8 mouse cellular contexts compared by ENCODE assay signal in the genomic region with DNA sequence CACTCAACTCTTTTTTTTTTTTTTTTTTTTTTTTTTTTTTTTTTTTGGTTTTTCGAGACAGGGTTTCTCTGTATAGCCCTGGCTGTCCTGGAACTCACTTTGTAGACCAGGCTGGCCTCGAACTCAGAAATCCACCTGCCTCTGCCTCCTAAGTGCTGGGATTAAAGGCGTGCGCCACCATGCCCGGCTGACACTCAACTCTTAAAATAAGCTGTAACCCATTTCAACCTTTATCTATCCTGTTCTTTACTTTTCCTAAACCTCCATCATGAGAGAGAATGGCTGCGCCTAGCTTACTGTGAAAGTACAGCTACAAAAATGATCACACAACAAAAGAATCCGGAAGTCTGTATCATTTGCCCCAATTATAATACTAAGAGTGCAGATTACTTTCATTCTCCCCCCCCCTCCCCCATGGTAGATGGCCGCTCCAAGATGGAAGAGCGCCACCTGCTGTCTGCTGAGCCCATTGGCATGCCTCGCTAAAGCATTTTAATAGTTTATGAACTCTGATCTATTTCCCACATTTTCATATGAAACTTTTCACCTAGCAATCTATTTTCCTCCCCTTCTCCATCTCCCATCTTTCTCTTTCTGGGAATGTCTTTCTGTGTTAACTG.
DNase-seq lines count a peak whose midpoint lies in the region; ATAC-seq and TF ChIP-seq lines count a peak whose summit lies in the region.
"Not testable (repeated sequence)": the region's sequence is repeated elsewhere in the genome, so short reads cannot be mapped to it uniquely, and the experiment has no call there.

No protein-coding gene starts in this region.

- H3K9ac ChIP-seq in lung, postnatal 0 days (replicated peaks; ENCODE audit: low read depth): not testable (repeated sequence)

- TF ChIP-seq POLR2A in brain, embryonic 14.5 days (IDR thresholded peaks at IDR 0.05; ENCODE audit: borderline replicate concordance, extremely low read depth, insufficient read depth, insufficient read length, poor library complexity, severe bottlenecking); embryonic fibroblast, embryonic 13.5 days (IDR thresholded peaks at IDR 0.05; ENCODE audit: low read depth, low read length): not testable (repeated sequence)

- not testable (repeated sequence) for H3K27ac ChIP-seq in embryonic fibroblast, embryonic 13.5 days (ENCODE audit: insufficient read depth, low read length); lung, postnatal 0 days (ENCODE audit: low read length)

- not testable (repeated sequence) for H3K27me3 ChIP-seq in lung, postnatal 0 days (replicated peaks; ENCODE audit: insufficient read depth, low read length)

- not testable (repeated sequence) for H3K4me3 ChIP-seq in embryonic fibroblast, embryonic 13.5 days (ENCODE audit: insufficient read depth, low read length); lung, postnatal 0 days (ENCODE audit: low read depth, low read length)

- not testable (repeated sequence) for H3K4me2 ChIP-seq in lung, postnatal 0 days (replicated peaks; ENCODE audit: low read depth, low read length)

- not testable (repeated sequence) for H3K36me3 ChIP-seq in lung, postnatal 0 days (ENCODE audit: insufficient read depth, low read length)

- H3K4me1 ChIP-seq in embryonic fibroblast, embryonic 13.5 days (ENCODE audit: control insufficient read depth, insufficient read depth, low read length); lung, postnatal 0 days (ENCODE audit: insufficient read depth, low read depth, low read length): not testable (repeated sequence)

- TF ChIP-seq CTCF in brain, embryonic 14.5 days (IDR thresholded peaks at IDR 0.05; ENCODE audit: borderline replicate concordance, extremely low read depth, insufficient read depth, insufficient read length): peak; percentile 71
- TF ChIP-seq CTCF in embryonic fibroblast, embryonic 13.5 days (IDR thresholded peaks at IDR 0.05; ENCODE audit: borderline replicate concordance, insufficient read depth, low read length): peak; percentile 71
- peak; percentile 90 for TF ChIP-seq CTCF in lung, postnatal 0 days (IDR thresholded peaks at IDR 0.05)

- DNase-seq in MEL-GATA-1-ER (ENCODE audit: extremely low read depth, low read depth): peak; percentile 38
- DNase-seq in brain, embryonic 14.5 days (ENCODE audit: low read depth): peak; percentile 49
- DNase-seq in kidney, postnatal 4 days: peak; percentile 61 to 66
- peak; percentile 83 for DNase-seq in lung, postnatal 0 days (ENCODE audit: low spot score)
- DNase-seq in retina, adult 2 months (ENCODE audit: low read depth, low spot score): peak; percentile 30
- DNase-seq in urinary bladder, postnatal 14 days (ENCODE audit: low spot score): peak; percentile 47

- not testable (repeated sequence) for H3K9me3 ChIP-seq in lung, postnatal 0 days (ENCODE audit: low read length)

- not testable (repeated sequence) for TF ChIP-seq EP300 in lung, postnatal 0 days (IDR thresholded peaks at IDR 0.05)

- ATAC-seq in hematopoietic stem cell, adult 5-6 weeks (replicated peaks in 1 of 2; ENCODE audit: insufficient read depth in 1 of 2, low FRiP score in 2 of 2, low TSS enrichment in 1 of 2, low read depth in 1 of 2, poor library complexity in 2 of 2, severe bottlenecking in 2 of 2): peak; percentile 77 to 80
- ATAC-seq in lung, postnatal 0 days: peak; percentile 66

- WGBS in lung, postnatal 0 days: 40% methylated on average over 9 of the region's 10 CpGs

Comparison
In these comparisons a context has a peak if more than half of its experiments do, and no peak if none do; other contexts are left out.
1. DNase-seq: peak in every context shown above with its lines; median percentile 83 in lung, postnatal 0 days; 64 in kidney, postnatal 4 days; 49 in brain, embryonic 14.5 days; 47 in urinary bladder, postnatal 14 days; 38 in MEL-GATA-1-ER; 30 in retina, adult 2 months.